Comparison of ENCODE assay signal across 14 mouse cellular contexts in genomic region chrX:88116326-88116725, GRCm38 (mm10). TPM values are rescaled to one million over a fixed set of nuclear protein-coding genes. Genes with fewer than 3 reads are reported as not detected.
DNase-seq lines count a peak whose midpoint lies in the region; ATAC-seq and TF ChIP-seq lines count a peak whose summit lies in the region.
"Had no signal": no experiment of that assay in that cellular context is flagged by ENCODE, and none has a peak within 500 bp of the region (broad histone marks: within the 10 kb centered on the region; RNA-seq: fewer than 3 reads in every experiment).

No protein-coding gene starts in this region.

- TF ChIP-seq POLR2A in thymus, adult 2 months (IDR thresholded peaks at IDR 0.05; ENCODE audit: control insufficient read depth, extremely low read depth, insufficient read depth, low read length, poor library complexity): no peak

- no peaks in the 10 kb centered on the region for H3K4me1 ChIP-seq in kidney, embryonic 16.5 days (ENCODE audit: insufficient read depth, low read length)
- H3K4me1 ChIP-seq in embryonic facial prominence, embryonic 14.5 days (ENCODE audit: control insufficient read depth, insufficient read depth, low read length): no peaks in the 10 kb centered on the region
- H3K4me1 ChIP-seq in hindbrain, postnatal 0 days (ENCODE audit: insufficient read depth, low read length): no peaks in the 10 kb centered on the region
- no peaks in the 10 kb centered on the region for H3K4me1 ChIP-seq in midbrain, postnatal 0 days (ENCODE audit: insufficient read depth, low read length)
- H3K4me1 ChIP-seq in thymus, adult 2 months (replicated peaks; ENCODE audit: control insufficient read depth, insufficient read depth, low read length): no peaks in the 10 kb centered on the region

- H3K27ac ChIP-seq in kidney, embryonic 16.5 days (ENCODE audit: low read length): no peak overlapping the region
- H3K27ac ChIP-seq in embryonic facial prominence, embryonic 14.5 days (replicated peaks; ENCODE audit: low read depth, low read length): no peak overlapping the region
- no peak overlapping the region for H3K27ac ChIP-seq in hindbrain, postnatal 0 days
- H3K27ac ChIP-seq in midbrain, postnatal 0 days (ENCODE audit: low read depth, low read length): no peak overlapping the region
- H3K27ac ChIP-seq in thymus, adult 2 months (ENCODE audit: control insufficient read depth, insufficient read depth, low read length): no peak overlapping the region

- no peak for TF ChIP-seq CTCF in hindbrain, postnatal 0 days (IDR thresholded peaks at IDR 0.05; ENCODE audit: low read depth)
- no peak for TF ChIP-seq CTCF in midbrain, postnatal 0 days (IDR thresholded peaks at IDR 0.05)
- TF ChIP-seq CTCF in thymus, adult 2 months (IDR thresholded peaks at IDR 0.05; ENCODE audit: borderline replicate concordance, control insufficient read depth, extremely low read depth, insufficient read depth, low read length, poor library complexity): no peak

- no peak for ATAC-seq in kidney, embryonic 16.5 days (ENCODE audit: low FRiP score, low TSS enrichment)
- ATAC-seq in embryonic facial prominence, embryonic 14.5 days (ENCODE audit: low read depth): no peak
- ATAC-seq in hindbrain, postnatal 0 days: no peak
- no peak for ATAC-seq in midbrain, postnatal 0 days (ENCODE audit: low FRiP score)
- ATAC-seq in cerebellum, adult (ENCODE audit: insufficient number of reproducible peaks, low FRiP score, low TSS enrichment): no peak

- 15% methylated on average over 3 of the region's 3 CpGs for WGBS in kidney, embryonic 16.5 days
- 20% methylated on average over 3 of the region's 3 CpGs for WGBS in embryonic facial prominence, embryonic 14.5 days
- 12% methylated on average over 3 of the region's 3 CpGs for WGBS in hindbrain, postnatal 0 days
- 12% methylated on average over 3 of the region's 3 CpGs for WGBS in midbrain, postnatal 0 days
- WGBS in thymus, adult 2 months: 10% methylated on average over 3 of the region's 3 CpGs

- H3K9ac ChIP-seq in kidney, embryonic 16.5 days (replicated peaks; ENCODE audit: low read length): no peak overlapping the region
- H3K9ac ChIP-seq in embryonic facial prominence, embryonic 14.5 days (ENCODE audit: low read depth, low read length): no peak overlapping the region
- 0 out of 2 replicates have a peak overlapping the region, but pooled peaks have one; percentile 28 for H3K9ac ChIP-seq in hindbrain, postnatal 0 days (replicated peaks; ENCODE audit: low read length)
- peak overlapping the region; percentile 1; the same call in 1 of the 2 replicates for H3K9ac ChIP-seq in midbrain, postnatal 0 days (replicated peaks; ENCODE audit: low read length, poor library complexity, severe bottlenecking)

- H3K4me3 ChIP-seq in kidney, embryonic 16.5 days (ENCODE audit: low read length): peak overlapping the region; percentile 45
- peak overlapping the region; percentile 42 for H3K4me3 ChIP-seq in embryonic facial prominence, embryonic 14.5 days (ENCODE audit: low read depth, low read length)
- peak overlapping the region; percentile 44 for H3K4me3 ChIP-seq in hindbrain, postnatal 0 days (ENCODE audit: low read length)
- peak overlapping the region; percentile 43 for H3K4me3 ChIP-seq in midbrain, postnatal 0 days (ENCODE audit: low read depth, low read length)
- H3K4me3 ChIP-seq in thymus, adult 2 months (ENCODE audit: control insufficient read depth, insufficient read depth, low read length): no peak overlapping the region

- peaks cover 3% of the 10 kb centered on the region; the same call in 1 of the 2 replicates for H3K27me3 ChIP-seq in kidney, embryonic 16.5 days (ENCODE audit: insufficient read depth, low read length)
- 0 out of 2 replicates have a peak, but pooled peaks cover 5% of the 10 kb centered on the region for H3K27me3 ChIP-seq in embryonic facial prominence, embryonic 14.5 days (replicated peaks; ENCODE audit: control insufficient read depth, insufficient read depth, low read length)
- no peaks in the 10 kb centered on the region for H3K27me3 ChIP-seq in hindbrain, postnatal 0 days (ENCODE audit: insufficient read depth, low read length)
- no peaks in the 10 kb centered on the region for H3K27me3 ChIP-seq in midbrain, postnatal 0 days (ENCODE audit: insufficient read depth, low read length)
- no peaks in the 10 kb centered on the region for H3K27me3 ChIP-seq in thymus, adult 2 months (ENCODE audit: control insufficient read depth, insufficient read depth, low read length)
- H3K27me3 ChIP-seq: CH12.LX had no signal

- no peaks in the 10 kb centered on the region for H3K9me3 ChIP-seq in kidney, embryonic 16.5 days (ENCODE audit: low read length)
- no peaks in the 10 kb centered on the region for H3K9me3 ChIP-seq in embryonic facial prominence, embryonic 14.5 days (ENCODE audit: control insufficient read depth, low read length)
- no peaks in the 10 kb centered on the region for H3K9me3 ChIP-seq in hindbrain, postnatal 0 days (ENCODE audit: low read length)
- no peaks in the 10 kb centered on the region for H3K9me3 ChIP-seq in midbrain, postnatal 0 days (ENCODE audit: low read length)

- H3K4me2 ChIP-seq in kidney, embryonic 16.5 days (replicated peaks; ENCODE audit: low read depth, low read length): peak overlapping the region; percentile 43
- peak overlapping the region; percentile 53 for H3K4me2 ChIP-seq in embryonic facial prominence, embryonic 14.5 days (ENCODE audit: low read depth, low read length)
- peak overlapping the region; percentile 55 for H3K4me2 ChIP-seq in hindbrain, postnatal 0 days (ENCODE audit: low read depth, low read length)
- peak overlapping the region; percentile 48 for H3K4me2 ChIP-seq in midbrain, postnatal 0 days (ENCODE audit: low read depth, low read length, poor library complexity, severe bottlenecking)

- no peaks in the 10 kb centered on the region for H3K36me3 ChIP-seq in kidney, embryonic 16.5 days (ENCODE audit: insufficient read depth, low read length)
- no peaks in the 10 kb centered on the region for H3K36me3 ChIP-seq in embryonic facial prominence, embryonic 14.5 days (ENCODE audit: control insufficient read depth, insufficient read depth, low read length)
- H3K36me3 ChIP-seq in hindbrain, postnatal 0 days (ENCODE audit: insufficient read depth, low read length): no peaks in the 10 kb centered on the region
- H3K36me3 ChIP-seq in midbrain, postnatal 0 days (ENCODE audit: insufficient read depth, low read length): no peaks in the 10 kb centered on the region
- H3K36me3 ChIP-seq in thymus, adult 2 months (ENCODE audit: control insufficient read depth, insufficient read depth, low read length): no peaks in the 10 kb centered on the region

- no peak for DNase-seq in kidney, postnatal 10 days
- DNase-seq in embryonic facial prominence, embryonic 14.5 days (ENCODE audit: low spot score): no peak
- DNase-seq in hindbrain, postnatal 0 days (ENCODE audit: low spot score): no peak
- DNase-seq in midbrain, postnatal 0 days (ENCODE audit: low spot score): no peak
- DNase-seq in thymus, adult 2 months: no peak
- DNase-seq in adipocyte (ENCODE audit: low spot score): no peak
- DNase-seq: left cerebral cortex, postnatal 4 days; thymus, adult 18-20 months had no signal

RNA-seq across cellular contexts. Expression of gene Il1rapl1, which starts 0.9 kb away (rescaled TPM):
- 0.31 and 0.58 TPM in 2 replicates for polyA plus RNA-seq in kidney, embryonic 16.5 days (2015; fragmentation: Nextera tagmentation; extraction: Ambion mirVana)
- polyA plus RNA-seq in embryonic facial prominence, embryonic 14.5 days (2014; fragmentation: Nextera tagmentation; extraction: Ambion mirVana): 0.21 and 0.87 TPM in 2 replicates
- total RNA-seq in hindbrain, postnatal 0 days (2014; rRNA removed): 3.6 and 3.9 TPM in 2 replicates
- polyA plus RNA-seq in hindbrain, postnatal 0 days (2015; fragmentation: Nextera tagmentation; extraction: Ambion mirVana): 3.1 TPM in 2 replicates
- 9.7 and 13.5 TPM in 2 replicates for total RNA-seq in midbrain, postnatal 0 days (2014; rRNA removed)
- polyA plus RNA-seq in midbrain, postnatal 0 days (2015; fragmentation: Nextera tagmentation; extraction: Ambion mirVana): 3.4 and 4.6 TPM in 2 replicates
- not detected in 2 replicates for polyA plus RNA-seq in thymus, adult 2 months (2012; rRNA removed)
- total RNA-seq: CH12.LX; common myeloid progenitor, adult 5-6 weeks; neutrophil, adult 5-6 weeks had no signal
- polyA plus RNA-seq: gonadal fat pad, adult 2 months had no signal

Comparison
In these comparisons a context has a peak if more than half of its experiments do, and no peak if none do; other contexts are left out.
1. H3K9ac ChIP-seq: peak in hindbrain, postnatal 0 days (single experiment) and midbrain, postnatal 0 days (single experiment); none in kidney, embryonic 16.5 days (single experiment) and embryonic facial prominence, embryonic 14.5 days (single experiment).
2. Peak in every context shown above with its lines, with median percentiles within 50 percentile points of each other: H3K4me2 ChIP-seq.